Mouse (Mus musculus) embryonic facial prominence, embryonic 14.5 days (tissue): ENCODE measurements around the gene Cpe. TPM values are rescaled to one million over a fixed set of nuclear protein-coding genes. Genes with fewer than 3 reads are reported as not detected.

ENCODE experiments used
- polyA plus RNA-seq: library from polyadenylated mRNA; unstranded; fragments of >200 nt; fragmentation: Nextera tagmentation; extraction: Ambion mirVana; gene quantifications from 2 replicates; pipeline ENCODE4 v1.2.1, GENCODE M21; 2014

Cpe gene
- polyA plus RNA-seq, 1 experiment from 2014 or later: 228 TPM

Other genes with a start within 250 kb of the Cpe start
- gene Msmo1, start 40.7 kb upstream of the Cpe start, polyA plus RNA-seq: 80.8 and 92.2 TPM in 2 replicates
- gene Klhl2, start 157.0 kb upstream of the Cpe start, polyA plus RNA-seq: 10.4 and 13.2 TPM in 2 replicates